Mouse (Mus musculus) 3134 (cell line): ENCODE measurements around the gene Grin2c.

Experiments used
- DNase-seq: peaks from one replicate; pipeline ENCODE4 v3.0.0-alpha.2; 2011; ENCODE audit warnings: low spot score; ENCODE audit not compliant: insufficient read length; ENCODE audit errors: extremely low read depth

Grin2c gene

DNA sequence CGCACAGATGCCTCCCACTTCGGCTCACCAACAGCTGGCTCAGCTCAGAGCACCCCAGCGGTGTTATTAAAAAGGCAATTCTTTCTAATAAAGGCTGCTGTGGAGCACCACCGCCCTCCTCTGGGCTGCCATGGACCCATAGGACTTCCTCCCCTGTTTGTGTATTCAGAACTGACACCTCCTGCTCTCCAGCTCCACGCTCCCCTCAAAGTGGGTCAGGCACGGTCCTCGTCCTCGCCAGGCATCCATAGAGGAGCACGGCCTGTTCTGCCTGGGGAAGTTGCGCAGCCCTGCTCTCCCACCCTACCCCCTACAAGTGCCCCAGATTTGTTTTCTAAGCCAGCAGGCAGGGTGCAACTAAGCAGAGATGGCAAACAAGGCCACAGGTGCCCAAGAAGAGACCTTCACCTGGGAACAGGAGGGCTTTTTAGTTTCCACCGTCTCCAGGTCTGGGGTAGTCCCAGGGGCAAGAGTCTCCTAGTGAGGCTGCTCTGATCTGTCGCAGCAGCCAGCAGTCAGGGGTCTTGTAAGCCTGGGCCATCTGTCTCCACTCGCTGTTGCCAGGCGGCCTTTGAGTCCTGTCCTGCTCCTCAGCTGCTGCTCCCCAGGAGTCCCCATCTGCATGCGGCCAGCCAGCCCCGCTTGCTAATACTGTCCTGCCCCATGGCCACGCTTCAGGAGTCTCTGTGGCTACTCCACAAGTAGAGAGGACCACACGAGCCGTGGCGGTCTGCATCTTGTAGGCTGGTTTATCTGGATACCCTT lies 33.3 kb downstream of the Grin2c start:
- DNase-seq = no peak

DNA sequence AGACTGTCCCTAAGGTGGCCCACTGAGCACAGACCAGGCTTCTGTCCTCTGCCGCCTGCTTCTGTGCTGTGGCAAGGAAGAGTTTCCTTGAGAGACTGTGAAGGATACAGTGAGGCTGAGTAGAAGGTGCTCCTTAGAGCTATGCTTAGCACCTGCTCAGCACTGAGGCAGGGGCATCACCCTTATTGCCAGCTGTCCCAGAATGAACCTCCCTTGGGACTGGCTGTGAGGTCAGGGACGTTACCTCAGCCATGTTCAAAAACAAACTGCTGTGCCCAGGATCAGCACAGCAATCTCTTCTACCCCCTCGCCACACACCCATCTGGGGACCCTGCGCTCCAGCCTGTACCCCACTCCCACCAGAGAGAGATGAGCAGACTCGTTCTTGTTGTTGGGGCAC lies 34.2 kb downstream of the Grin2c start:
- DNase-seq = no peak

DNA sequence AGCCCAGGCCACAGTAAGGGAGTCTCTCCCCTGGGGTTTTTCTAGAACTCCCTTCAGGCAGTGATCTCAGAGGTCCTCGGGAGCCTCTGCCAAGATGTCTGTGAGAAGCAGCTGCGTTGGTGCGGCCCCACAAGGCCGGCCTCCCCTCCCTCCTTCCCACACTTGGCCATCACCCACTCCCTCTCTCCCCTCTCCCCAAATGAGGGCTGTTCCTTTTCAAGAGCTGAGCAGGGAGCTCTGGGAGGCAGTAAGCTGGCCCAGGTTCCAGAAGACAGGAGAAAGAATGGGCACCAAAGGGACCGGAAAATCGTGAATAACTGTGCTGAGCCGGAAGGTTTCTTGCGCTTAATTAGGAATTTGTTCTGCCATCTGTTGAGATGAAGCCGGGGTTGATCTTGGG lies 35.1 kb downstream of the Grin2c start:
- DNase-seq = no peak

- DNase-seq = no peak
Observed at GRCm38 (mm10) chr11:115231168-115231915, 35.7 kb downstream of the Grin2c start.

DNA sequence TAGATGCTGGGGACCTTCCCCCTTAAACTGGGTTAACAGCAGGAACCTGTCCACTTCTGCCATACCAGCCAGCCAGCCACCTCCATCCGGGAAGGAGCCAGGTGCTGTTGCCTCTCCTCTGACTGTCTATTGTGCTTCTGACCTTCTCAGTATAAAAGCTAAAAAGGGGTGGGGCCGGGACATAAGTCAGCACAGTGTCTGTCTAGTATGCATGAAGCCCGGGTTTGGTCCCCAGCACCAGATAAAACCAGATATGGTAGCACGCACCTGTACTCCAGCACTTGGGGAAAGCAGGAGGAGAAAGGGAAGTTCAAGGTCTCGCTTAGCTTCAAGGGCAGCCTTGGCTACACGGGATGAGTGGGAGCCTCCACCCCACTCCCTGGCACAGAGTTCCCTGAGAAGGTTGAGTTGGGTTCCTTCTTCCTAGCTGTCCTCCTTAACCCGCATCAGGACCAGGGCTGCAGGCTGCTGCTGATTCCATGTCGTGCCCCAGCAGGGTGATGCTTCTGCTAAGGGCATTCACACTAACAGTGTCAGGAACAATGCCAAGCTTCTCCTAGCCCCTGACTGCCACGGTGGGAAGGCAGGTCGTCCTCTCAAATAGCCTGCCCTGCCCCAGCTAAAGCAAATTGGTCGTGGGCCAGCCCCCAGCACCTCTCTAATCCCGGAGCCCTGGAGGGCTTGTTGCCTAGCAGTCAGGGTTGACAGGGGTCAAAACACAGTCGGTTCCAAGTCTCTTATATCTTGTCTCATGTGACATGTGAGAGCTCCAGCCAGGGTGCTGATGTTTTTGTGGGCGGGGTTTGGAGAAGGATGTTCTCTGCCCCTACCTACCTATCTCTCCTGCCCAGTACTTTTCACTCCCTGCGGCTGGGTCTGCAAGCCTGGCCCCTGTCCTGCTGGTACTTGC lies 37.8 kb downstream of the Grin2c start:
- DNase-seq = no peak

DNA sequence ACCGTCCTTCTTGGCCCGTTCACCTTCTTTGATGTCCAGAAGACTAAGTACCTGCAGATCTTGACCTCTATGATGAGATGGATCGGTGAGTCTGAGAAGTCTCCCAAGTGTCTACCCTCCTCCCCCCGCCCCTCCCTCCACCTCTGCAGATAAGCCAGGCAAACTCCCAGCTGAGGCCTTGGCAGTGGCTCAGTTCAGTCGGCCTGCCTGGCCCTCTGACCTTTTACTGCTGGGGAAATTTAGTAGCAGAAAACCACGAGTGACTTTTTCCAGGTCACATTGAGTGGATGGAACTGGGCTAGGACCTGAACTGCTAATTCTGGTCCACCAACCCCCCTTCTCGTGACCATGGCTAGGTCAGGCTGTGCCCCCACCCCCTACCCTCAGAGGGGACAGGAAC lies 38.6 kb downstream of the Grin2c start:
- no peak for DNase-seq

DNA sequence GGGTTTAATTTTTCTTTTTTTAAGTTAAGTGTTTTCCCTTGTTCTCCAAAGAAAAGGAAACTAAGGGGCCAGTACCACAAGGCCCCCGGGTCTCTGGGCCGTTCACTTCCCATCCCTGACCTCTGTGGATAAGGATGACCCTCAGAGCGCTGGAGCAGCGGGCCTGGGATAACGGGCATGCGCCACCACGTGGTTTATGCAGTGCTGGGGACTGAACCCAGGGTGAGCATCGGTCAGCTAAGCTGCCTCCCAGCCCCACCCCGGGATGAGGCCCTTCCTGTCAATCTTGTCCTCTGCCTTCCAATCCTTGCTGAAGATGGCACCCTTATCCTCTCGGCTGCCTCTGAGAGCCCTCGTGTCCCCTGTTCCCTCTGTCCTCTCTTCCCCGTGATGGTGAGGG lies 39.4 kb downstream of the Grin2c start:
- DNase-seq = no peak

- no peak for DNase-seq
Observed at GRCm38 (mm10) chr11:115226811-115227491, 40.1 kb downstream of the Grin2c start.

- no peak for DNase-seq
Observed at GRCm38 (mm10) chr11:115225301-115225700, 41.7 kb downstream of the Grin2c start.

- DNase-seq = no peak
Observed at GRCm38 (mm10) chr11:115224889-115225288, 42.2 kb downstream of the Grin2c start.

DNA sequence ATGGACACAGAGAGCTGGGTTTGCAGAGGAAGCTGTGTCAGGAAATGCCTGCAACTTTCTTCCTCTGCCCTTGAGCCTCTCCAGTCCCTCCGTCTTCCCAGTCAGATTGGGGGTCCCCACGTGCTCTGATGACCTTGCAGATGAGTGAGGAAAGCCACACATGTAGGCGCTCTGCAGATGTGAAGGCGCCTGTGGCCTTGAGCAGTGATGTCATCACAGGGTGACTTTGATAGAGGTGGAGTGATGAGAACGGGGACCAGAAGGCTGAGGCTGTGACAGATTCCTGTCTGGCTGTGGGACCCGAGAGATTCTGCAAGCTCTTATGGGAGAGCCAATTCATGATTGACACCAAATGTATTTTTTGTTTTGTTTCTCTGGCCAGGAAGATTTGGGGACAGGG lies 43.2 kb downstream of the Grin2c start:
- no peak for DNase-seq

- DNase-seq = no peak
Observed at GRCm38 (mm10) chr11:115223451-115223850, 43.6 kb downstream of the Grin2c start.

- no peak for DNase-seq
Observed at GRCm38 (mm10) chr11:115222570-115222969, 44.5 kb downstream of the Grin2c start.

DNA sequence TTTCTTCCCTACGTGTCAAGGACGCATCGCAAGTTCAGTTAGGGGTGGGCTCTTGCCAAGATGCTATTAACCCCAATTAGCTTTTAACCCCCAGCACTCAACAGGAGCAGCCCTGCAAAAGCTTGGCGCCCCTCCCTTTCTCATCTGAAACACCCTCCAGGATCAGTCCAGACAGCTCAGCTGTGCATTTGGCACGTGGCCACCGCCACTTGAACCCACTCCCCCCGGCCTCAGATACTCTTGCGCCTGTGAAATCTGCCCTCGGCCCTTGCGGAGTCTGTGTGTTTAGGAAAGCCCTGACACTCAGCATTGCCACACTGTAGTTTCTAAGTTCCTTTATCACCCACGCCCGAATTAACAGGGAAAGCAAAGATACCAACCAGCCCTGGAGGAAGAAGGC lies 45.0 kb downstream of the Grin2c start:
- DNase-seq = no peak

DNA sequence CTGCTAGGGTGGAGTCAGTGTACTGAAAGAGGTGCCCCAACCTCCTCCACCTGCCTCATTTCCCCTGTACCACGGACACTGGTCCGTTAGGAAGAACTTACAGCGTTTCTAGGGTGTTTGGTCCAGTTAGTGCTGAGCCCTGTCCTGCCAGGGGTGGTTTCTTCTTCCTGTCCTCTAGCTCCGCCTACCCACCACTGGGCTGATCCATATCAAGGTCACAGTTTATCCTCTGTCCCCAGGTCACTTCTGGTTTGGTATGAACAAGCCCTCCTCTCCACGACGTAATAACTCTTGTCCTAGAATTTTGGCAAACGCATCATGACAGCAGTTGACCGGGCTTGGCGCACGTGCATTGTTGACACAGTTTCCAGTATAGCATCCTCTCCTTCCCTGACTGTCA lies 47.4 kb downstream of the Grin2c start:
- no peak for DNase-seq

GRCm38 (mm10) chr11:115219263-115219662 lies 47.8 kb downstream of the Grin2c start:
- peak; percentile 64 for DNase-seq

DNA sequence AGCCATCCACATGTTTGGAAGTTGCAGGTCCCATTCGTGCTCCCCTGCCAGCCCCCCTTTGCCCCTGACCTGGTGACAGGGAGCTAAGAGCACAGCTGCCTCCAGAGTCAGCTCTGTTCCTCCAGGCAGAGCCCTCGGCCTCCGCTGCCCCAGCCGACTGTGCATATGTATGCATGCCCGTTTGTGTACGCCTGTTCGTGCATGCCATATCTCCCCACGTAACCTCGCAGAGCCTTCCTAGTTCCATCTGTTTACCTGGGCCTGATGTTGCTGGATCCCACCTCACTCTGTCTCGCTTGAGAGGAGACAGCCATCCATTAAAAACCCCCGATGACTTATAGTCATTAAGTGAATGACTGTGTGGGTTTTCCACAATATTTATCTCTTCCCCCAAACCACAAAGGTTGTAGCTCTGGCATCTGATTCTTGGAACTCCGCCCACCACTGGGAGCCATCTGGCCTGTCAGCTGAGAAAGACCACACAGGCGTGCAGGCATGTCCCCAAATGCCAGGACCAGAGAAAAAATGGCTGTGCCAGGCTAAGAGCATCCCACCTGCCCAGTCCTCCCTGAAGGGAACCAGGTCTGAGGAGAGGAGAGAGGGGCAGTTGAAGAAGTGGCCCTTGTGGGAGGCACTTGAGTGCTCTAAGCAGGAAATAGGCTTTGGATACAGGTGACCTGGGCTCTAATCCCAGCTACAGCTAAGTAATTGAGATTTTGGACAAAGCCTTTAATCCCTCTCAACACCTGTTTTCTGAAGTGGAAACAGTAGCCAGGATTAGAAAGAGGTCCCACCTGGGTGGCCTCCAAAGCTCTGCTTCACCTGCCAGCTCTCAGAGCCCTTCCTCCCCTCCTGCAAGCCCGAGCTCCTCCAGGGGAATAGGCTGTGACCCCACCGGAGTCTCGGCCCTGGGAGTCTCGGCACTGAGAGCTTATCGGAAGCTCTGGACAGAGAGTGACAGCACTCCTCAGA lies 49.3 kb downstream of the Grin2c start:
- no peak for DNase-seq

GRCm38 (mm10) chr11:115215123-115215522 lies 51.9 kb downstream of the Grin2c start:
- DNase-seq = no peak

GRCm38 (mm10) chr11:115212116-115212515 lies 54.9 kb downstream of the Grin2c start:
- DNase-seq = no peak
